Comparison of ENCODE assay signal across 8 mouse cellular contexts in the genomic region with DNA sequence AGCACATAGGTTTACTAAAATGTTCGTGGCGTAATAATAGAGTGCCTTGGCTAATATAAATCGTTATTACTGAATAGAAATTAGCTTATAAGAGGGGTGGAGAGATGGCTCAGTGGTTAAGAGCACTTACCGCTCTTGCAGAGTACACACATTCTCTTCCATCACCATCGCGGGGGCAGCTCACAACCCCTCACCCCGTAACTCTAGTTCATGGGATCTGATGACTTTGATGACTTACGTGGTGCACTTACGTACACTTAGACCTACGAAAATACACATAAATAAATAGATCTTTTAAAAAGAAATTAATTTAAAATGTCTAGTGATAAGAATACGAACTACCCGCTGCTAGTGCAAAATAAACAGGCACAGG. TPM values are rescaled to one million over a fixed set of nuclear protein-coding genes. Genes with fewer than 3 reads are reported as not detected.
DNase-seq lines count a peak whose midpoint lies in the region; ATAC-seq lines count a peak whose summit lies in the region.

No protein-coding gene starts in this region.

- ATAC-seq in hindbrain, embryonic 14.5 days (ENCODE audit: low FRiP score) = no peak
- ATAC-seq in megakaryocyte-erythroid progenitor cell, adult 5-6 weeks (replicated peaks; ENCODE audit: low FRiP score, low TSS enrichment, poor library complexity, severe bottlenecking) = no peak

- H3K9me3 ChIP-seq in hindbrain, embryonic 14.5 days (ENCODE audit: control insufficient read depth, low read length) = no peaks in the 10 kb centered on the region

- DNase-seq in embryo, embryonic 10 days (ENCODE audit: low spot score) = peak; percentile 31
- DNase-seq in embryo, embryonic 9.5 days (ENCODE audit: extremely low spot score) = no peak
- peak; percentile 18 for DNase-seq in thymus, postnatal 14 days
- no peak for DNase-seq in thymus, adult 18-20 months
- DNase-seq in hindbrain, embryonic 14.5 days (ENCODE audit: low spot score) = no peak
- peak; percentile 21 for DNase-seq in lung, postnatal 36 days
- DNase-seq in thymus, postnatal 10 days (ENCODE audit: low spot score in 2 of 2) = no peak

- H3K27me3 ChIP-seq in hindbrain, embryonic 14.5 days (ENCODE audit: control insufficient read depth, insufficient read depth, low read length) = no peaks in the 10 kb centered on the region

- peak overlapping the region; percentile 86 for H3K9ac ChIP-seq in hindbrain, embryonic 14.5 days

- 49% methylated on average over 12 of the region's 12 CpGs for WGBS in hindbrain, embryonic 14.5 days

- peak overlapping the region; percentile 75 for H3K4me2 ChIP-seq in hindbrain, embryonic 14.5 days (replicated peaks)

- H3K4me1 ChIP-seq in hindbrain, embryonic 14.5 days (replicated peaks; ENCODE audit: control insufficient read depth, insufficient read depth, low read length) = peaks cover 8% of the 10 kb centered on the region; the same call in 1 of the 2 replicates

- peak overlapping the region; percentile 50 for H3K4me3 ChIP-seq in hindbrain, embryonic 14.5 days (replicated peaks; ENCODE audit: low read length)

- H3K36me3 ChIP-seq in hindbrain, embryonic 14.5 days (replicated peaks; ENCODE audit: control insufficient read depth, insufficient read depth) = no peaks in the 10 kb centered on the region

- H3K27ac ChIP-seq in hindbrain, embryonic 14.5 days = peak overlapping the region; percentile 98

RNA-seq across cellular contexts. Expression of a gene that starts 0.8 kb away (rescaled TPM):
- polyA plus RNA-seq in hindbrain, embryonic 14.5 days (2014; fragmentation: Nextera tagmentation; extraction: Ambion mirVana) = 0.37 and 0.48 TPM in 2 replicates
- total RNA-seq in megakaryocyte-erythroid progenitor cell, adult 5-6 weeks (2014; fragmentation: Nextera tagmentation) = 3.0 and 9.8 TPM in 2 replicates
- total RNA-seq in megakaryocyte-erythroid progenitor cell, adult 5-6 weeks (2017) = 0.91 and 1.3 TPM in 2 replicates

RNA-seq across cellular contexts. Expression of a gene that starts 37.8 kb away (rescaled TPM):
- 69.6 and 72.1 TPM in 2 replicates for polyA plus RNA-seq in hindbrain, embryonic 14.5 days (2014; fragmentation: Nextera tagmentation; extraction: Ambion mirVana)
- 59.7 and 79.5 TPM in 2 replicates for total RNA-seq in megakaryocyte-erythroid progenitor cell, adult 5-6 weeks (2014; fragmentation: Nextera tagmentation)
- 142 and 152 TPM in 2 replicates for total RNA-seq in megakaryocyte-erythroid progenitor cell, adult 5-6 weeks (2017)

Comparison
In these comparisons a context has a peak if more than half of its experiments do, and no peak if none do; other contexts are left out.
1. DNase-seq: peak in embryo, embryonic 10 days (single experiment), thymus, postnatal 14 days (single experiment) and lung, postnatal 36 days (single experiment); none in embryo, embryonic 9.5 days (single experiment), thymus, adult 18-20 months (0 of 2), hindbrain, embryonic 14.5 days (single experiment) and thymus, postnatal 10 days (0 of 2).